Mouse (Mus musculus): Measurements from ENCODE around the gene Cd86.

Gene Cd86

GRCm38 (mm10) chr16:36598265-36598664, 67.6 kb downstream of the Cd86 start:
- DNase-seq (ENCODE audit: low spot score in 2 of 2), result no peak

GRCm38 (mm10) chr16:36596671-36597410, 69.0 kb downstream of the Cd86 start:
- DNase-seq (ENCODE audit: low spot score in 2 of 2), result no peak

GRCm38 (mm10) chr16:36589898-36590297, 76.0 kb downstream of the Cd86 start:
- DNase-seq (ENCODE audit: low spot score in 2 of 2), result no peak

- DNase-seq (ENCODE audit: low spot score in 2 of 2), result no peak
Measured at GRCm38 (mm10) chr16:36587971-36588370, 77.9 kb downstream of the Cd86 start.

GRCm38 (mm10) chr16:36582073-36582472, 83.8 kb downstream of the Cd86 start:
- no peak for DNase-seq (ENCODE audit: low spot score in 2 of 2)

GRCm38 (mm10) chr16:36571942-36572341, 93.9 kb downstream of the Cd86 start:
- DNase-seq (ENCODE audit: low spot score in 2 of 2), result no peak

GRCm38 (mm10) chr16:36561386-36562338, 104.2 kb downstream of the Cd86 start, which contains the start of gene Casr:
Gene Casr, minus strand, starts transcription at chr16:36562141.
- DNase-seq (ENCODE audit: low spot score in 2 of 2), result no peak

GRCm38 (mm10) chr16:36559573-36559972, 106.3 kb downstream of the Cd86 start:
- no peak for DNase-seq (ENCODE audit: low spot score in 2 of 2)

GRCm38 (mm10) chr16:36555672-36556165, 110.2 kb downstream of the Cd86 start:
- DNase-seq (ENCODE audit: low spot score in 2 of 2), result no peak

Data from thymus, postnatal 10 days (tissue).